Mouse (Mus musculus) ES-E14 (cell line): Measurements from ENCODE around the gene Vamp1. TPM values are rescaled to one million over a fixed set of nuclear protein-coding genes. Genes with fewer than 3 reads are reported as not detected.

ENCODE experiments used
- DNase-seq: peaks from one replicate; pipeline ENCODE4 v3.0.0-alpha.2; 2013; ENCODE audit warnings: low read depth, low spot score
- H3K27ac ChIP-seq: 2 replicates; pipeline ENCODE4 v1.5.1; 2012; ENCODE audit warnings: low read depth, mild to moderate bottlenecking, low read length, moderate library complexity, mixed read lengths; ENCODE audit not compliant: poor library complexity, insufficient read depth, severe bottlenecking
- H3K36me3 ChIP-seq: 2 replicates; pipeline ENCODE4 v1.6.1; 2012; ENCODE audit warnings: mild to moderate bottlenecking, low read length, moderate library complexity, mixed read lengths; ENCODE audit not compliant: control insufficient read depth, poor library complexity, insufficient read depth, severe bottlenecking
- H3K4me1 ChIP-seq, 2 experiments: fragments of 150-350 bp in 1 of 2; sonication (generic) in 1 of 2; 2 replicates each; pipeline ENCODE4 v1.6.1; 2012; ENCODE audit warnings: low read length in 2 of 2, mild to moderate bottlenecking in 1 of 2, mixed read lengths in 1 of 2; ENCODE audit not compliant: control insufficient read depth in 2 of 2, insufficient read depth in 2 of 2, poor library complexity in 1 of 2
- H3K4me3 ChIP-seq, 2 experiments: fragments of 150-350 bp in 1 of 2; sonication (generic) in 1 of 2; 2 replicates each; pipeline ENCODE4 v1.5.1; 2012; ENCODE audit warnings: low read length in 2 of 2, low read depth in 1 of 2, mild to moderate bottlenecking in 1 of 2, mixed read lengths in 1 of 2; ENCODE audit not compliant: insufficient read depth in 1 of 2, poor library complexity in 1 of 2, severe bottlenecking in 1 of 2
- H3K9ac ChIP-seq: 2 replicates; pipeline ENCODE4 v1.6.1; 2012; ENCODE audit warnings: low read depth, mild to moderate bottlenecking, low read length, mixed read lengths; ENCODE audit not compliant: poor library complexity, insufficient read depth, severe bottlenecking
- H3K9me3 ChIP-seq: fragments of 150-350 bp; sonication (generic); 2 replicates; pipeline ENCODE4 v1.6.1; 2012; ENCODE audit warnings: low read depth, mild to moderate bottlenecking, low read length; ENCODE audit not compliant: control insufficient read depth, insufficient read depth
- CHD2 ChIP-seq: IDR thresholded peaks from 2 replicates; pipeline ENCODE4 v1.6.1; 2014; ENCODE audit warnings: mild to moderate bottlenecking, low read depth, low read length, inconsistent platforms
- HCFC1 ChIP-seq: IDR thresholded peaks from 2 replicates; pipeline ENCODE4 v1.6.1; 2012; ENCODE audit warnings: low read length, inconsistent platforms, borderline replicate concordance; ENCODE audit not compliant: insufficient read depth
- MAFK ChIP-seq: IDR thresholded peaks from 2 replicates; pipeline ENCODE4 v1.6.1; 2014; ENCODE audit warnings: mild to moderate bottlenecking, low read depth, low read length, inconsistent platforms; ENCODE audit not compliant: insufficient read depth
- ZC3H11A ChIP-seq: IDR thresholded peaks from 2 replicates; pipeline ENCODE4 v1.6.1; 2012; ENCODE audit warnings: low read depth, mild to moderate bottlenecking, inconsistent platforms, low read length, borderline replicate concordance
- ZNF384 ChIP-seq: IDR thresholded peaks from 2 replicates; pipeline ENCODE4 v1.6.1; 2012; ENCODE audit warnings: low read depth, low read length, inconsistent platforms
- in situ Hi-C, 2 experiments: fragments of 600-800 bp; cut with MboI; formaldehyde crosslinking; loops; one replicate each; pipeline ENCODE4 v1.15.1; 2025; ENCODE audit warnings: low sequenced_read_pairs in 2 of 2, inconsistent platforms in 1 of 2; ENCODE audit not compliant: unreplicated experiment in 2 of 2
- total RNA-seq: library from RNA; depleted of rRNA; stranded (reverse); fragments of 300-350 nt; gene quantifications from 2 replicates; pipeline ENCODE4 v1.2.3, GENCODE M21; 2012; rRNA removed

Gene Vamp1
- total RNA-seq, 1 experiment, result 3.5 TPM

GRCm38 (mm10) chr6:125294049-125294448 lies 78.7 kb downstream of the Vamp1 start:
- no peak for TF ChIP-seq MAFK
- TF ChIP-seq CHD2, result no peak
- TF ChIP-seq ZNF384, result no peak
- no peak for TF ChIP-seq ZC3H11A
- TF ChIP-seq HCFC1, result no peak
- no peak for DNase-seq

More at GRCm38 (mm10) chr6:125294049-125294448, 78.7 kb downstream of the Vamp1 start:
- no peak overlapping the region for H3K4me3 ChIP-seq
- H3K27ac ChIP-seq, result no peak overlapping the region
- no peak overlapping the region for H3K9ac ChIP-seq
- H3K4me1 ChIP-seq, result no peaks in the 10 kb centered on the region
- H3K9me3 ChIP-seq, result no peaks in the 10 kb centered on the region
- in situ Hi-C loops, result no loop called here
- H3K36me3 ChIP-seq, result no peaks in the 10 kb centered on the region

Other genes starting within 250 kb of the Vamp1 start
- 2.9 and 6.1 TPM in 2 replicates for gene Pianp, start 218.9 kb upstream of the Vamp1 start, total RNA-seq
- 25.1 and 25.6 TPM in 2 replicates for gene Zfp384, start 206.4 kb upstream of the Vamp1 start, total RNA-seq
- 32.4 and 50.2 TPM in 2 replicates for gene Ing4, start 175.8 kb upstream of the Vamp1 start, total RNA-seq
- gene Acrbp, start 165.9 kb upstream of the Vamp1 start, total RNA-seq, result 9.6 and 31.2 TPM in 2 replicates
- 5.0 and 9.3 TPM in 2 replicates for gene Lpar5, start 147.6 kb upstream of the Vamp1 start, total RNA-seq
- gene Chd4, start 119.6 kb upstream of the Vamp1 start, total RNA-seq, result 344 and 351 TPM in 2 replicates
- gene Nop2, start 83.6 kb upstream of the Vamp1 start, total RNA-seq, result 159 and 174 TPM in 2 replicates
- 15.1 and 16.5 TPM in 2 replicates for gene Iffo1, start 70.3 kb upstream of the Vamp1 start, total RNA-seq
- 2,407 and 2,462 TPM in 2 replicates for gene Gapdh, start 49.1 kb upstream of the Vamp1 start, total RNA-seq
- gene Ncapd2, start 23.9 kb upstream of the Vamp1 start, total RNA-seq, result 159 and 187 TPM in 2 replicates
- 155 and 184 TPM in 2 replicates for gene Mrpl51, start 23.8 kb upstream of the Vamp1 start, total RNA-seq
- 4.2 and 6.4 TPM in 2 replicates for gene Tapbpl, start 16.3 kb downstream of the Vamp1 start, total RNA-seq
- 0.22 TPM in 1 of 2 replicates, not detected in the other for gene Cd27, start 21.5 kb downstream of the Vamp1 start, total RNA-seq
- 53.3 and 84.8 TPM in 2 replicates for gene Tuba3a, start 70.5 kb downstream of the Vamp1 start, total RNA-seq
- 8.7 and 14.3 TPM in 2 replicates for gene Ltbr, start 98.3 kb downstream of the Vamp1 start, total RNA-seq
- gene Scnn1a, start 105.1 kb downstream of the Vamp1 start, total RNA-seq, result 0.11 and 0.31 TPM in 2 replicates
- gene Tnfrsf1a, start 133.8 kb downstream of the Vamp1 start, total RNA-seq, result 6.1 and 7.7 TPM in 2 replicates
- 1.1 and 1.5 TPM in 2 replicates for gene Plekhg6, start 165.2 kb downstream of the Vamp1 start, total RNA-seq